Mouse (Mus musculus) CD4-positive helper T cell, adult 2 months (primary cell): ENCODE measurements around the gene Hoxd13.

Experiments
- DNase-seq: peaks from one replicate; pipeline ENCODE4 v3.0.0-alpha.2; 2012; ENCODE audit warnings: low read depth, missing footprints, low spot score

Hoxd13 gene

GRCm38 (mm10) chr2:74667842-74668357 is at the start of gene Hoxd13:
Gene Hoxd13 (plus strand): TSS chr2:74668310.
- DNase-seq = no peak

GRCm38 (mm10) chr2:74619676-74620246 is 48.3 kb upstream of the Hoxd13 start:
- no peak for DNase-seq

- no peak for DNase-seq
Observed at GRCm38 (mm10) chr2:74620368-74620767, 47.7 kb upstream of the Hoxd13 start.

DNA sequence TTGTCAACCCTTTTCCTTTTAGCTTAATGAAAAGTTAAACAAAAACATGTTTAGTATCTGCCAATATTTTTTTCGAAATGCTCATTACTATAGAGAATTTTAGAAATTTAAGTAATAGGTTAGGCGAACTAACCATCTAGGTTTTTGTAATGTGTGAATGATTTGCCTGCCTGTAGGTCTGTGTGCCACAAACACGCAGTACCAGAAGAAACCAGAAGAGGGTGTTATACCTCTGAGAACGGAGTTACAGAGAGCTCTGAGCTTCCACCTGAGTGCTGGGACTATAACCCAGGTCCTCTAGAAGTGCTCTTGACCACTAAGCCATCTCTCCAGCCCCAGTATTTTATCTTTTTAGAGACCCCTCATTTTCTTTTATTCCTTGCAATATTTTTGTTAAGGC is 32.7 kb upstream of the Hoxd13 start:
- no peak for DNase-seq

GRCm38 (mm10) chr2:74642431-74642830 is 25.7 kb upstream of the Hoxd13 start:
- no peak for DNase-seq

- no peak for DNase-seq
Observed at GRCm38 (mm10) chr2:74645631-74646030, 22.5 kb upstream of the Hoxd13 start.

DNA sequence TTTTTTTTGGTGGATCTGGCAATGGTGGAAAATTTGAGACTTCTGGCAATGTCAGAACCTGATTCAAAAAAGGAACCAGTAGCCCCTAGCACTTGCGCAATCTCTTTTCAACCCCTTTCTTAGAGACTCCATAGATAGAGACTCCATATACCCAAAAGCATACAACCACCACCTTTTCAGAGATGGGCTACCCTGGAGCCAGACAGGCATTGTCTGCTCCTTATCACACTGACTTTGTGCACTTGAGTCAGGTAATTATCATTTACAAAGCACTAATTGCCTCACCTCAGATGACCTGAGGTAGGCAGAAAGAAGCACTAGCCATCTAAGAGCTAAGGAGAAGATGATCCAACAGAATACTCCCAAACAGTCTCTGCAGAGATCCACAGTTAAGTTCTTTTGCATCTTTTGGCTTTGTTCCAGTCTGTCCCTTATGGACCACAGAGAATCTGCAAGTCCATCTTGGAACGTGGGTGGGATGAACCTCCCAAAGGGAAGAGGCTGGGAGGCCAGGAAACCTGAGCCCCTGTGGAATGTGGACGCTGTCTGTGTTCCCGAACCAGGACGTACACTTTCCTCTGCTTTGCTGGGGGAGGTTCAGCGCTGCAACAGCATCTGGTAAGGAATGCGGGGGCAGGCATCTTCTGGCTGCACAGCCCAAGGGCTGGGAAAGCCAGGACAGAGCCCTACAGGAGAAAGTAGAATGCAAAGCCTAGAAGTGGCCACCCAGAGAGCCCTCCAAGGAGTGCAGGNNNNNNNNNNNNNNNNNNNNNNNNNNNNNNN is 20.8 kb upstream of the Hoxd13 start:
- no peak for DNase-seq

- no peak for DNase-seq
Observed at GRCm38 (mm10) chr2:74652996-74653340, 15.1 kb upstream of the Hoxd13 start.

DNA sequence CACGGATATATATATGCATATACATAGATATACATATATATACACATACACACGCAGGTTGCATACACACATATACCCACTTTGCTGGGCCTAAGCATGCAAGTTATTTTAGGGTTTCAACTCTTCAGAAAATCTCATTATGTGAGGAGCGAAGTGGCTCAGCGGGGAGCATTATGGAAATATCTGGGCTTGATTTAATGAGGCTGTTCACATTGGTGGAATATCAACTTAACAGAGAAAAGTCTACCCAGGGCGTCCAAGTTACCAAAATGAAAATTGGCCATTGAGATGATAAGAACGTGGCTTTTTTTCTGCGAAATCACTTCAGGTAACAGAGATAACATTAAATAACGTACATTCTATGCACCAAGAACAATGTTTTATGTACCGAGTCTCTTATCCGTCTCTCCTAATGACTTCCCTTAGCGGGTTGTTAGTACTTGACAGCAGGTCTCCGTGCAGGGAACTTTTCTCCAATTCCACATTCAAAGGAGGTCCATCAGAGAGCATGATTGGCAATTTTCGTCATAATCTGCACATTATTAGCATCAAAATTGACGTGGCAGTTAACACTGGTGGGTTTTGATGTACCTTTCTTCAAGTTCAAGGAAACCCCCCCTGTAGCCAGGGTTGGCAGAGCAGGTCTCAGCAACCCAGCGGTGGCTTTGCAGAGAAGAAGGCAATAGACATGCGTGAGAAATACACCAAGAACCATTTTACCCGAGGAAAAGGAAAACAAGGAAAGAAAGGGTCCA is 14.2 kb upstream of the Hoxd13 start:
- no peak for DNase-seq

- no peak for DNase-seq
Observed at GRCm38 (mm10) chr2:74654743-74655419, 13.2 kb upstream of the Hoxd13 start.

GRCm38 (mm10) chr2:74655420-74655781 is 12.7 kb upstream of the Hoxd13 start:
- DNase-seq = no peak

- DNase-seq = peak; percentile 58
Observed at GRCm38 (mm10) chr2:74655821-74656631, 12.1 kb upstream of the Hoxd13 start.

DNA sequence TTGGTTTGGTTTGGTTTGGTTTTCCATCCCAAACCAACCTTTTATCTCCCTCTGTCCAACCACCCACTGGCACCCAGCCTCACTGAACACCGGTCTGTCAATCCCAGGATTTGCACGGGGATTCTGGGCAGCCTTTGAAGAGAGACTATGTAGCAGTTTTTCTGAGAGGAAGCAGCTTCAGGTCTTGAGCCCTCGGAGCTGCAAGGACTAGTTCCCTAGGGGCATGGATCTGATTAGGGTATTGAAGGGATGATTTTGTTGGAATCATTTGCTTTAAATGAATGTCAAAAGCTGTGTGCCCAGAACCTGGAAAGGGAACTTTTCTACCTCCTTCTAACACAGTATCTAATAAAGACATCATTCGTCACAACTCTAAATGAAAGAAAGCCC is 11.5 kb upstream of the Hoxd13 start:
- DNase-seq = no peak

DNA sequence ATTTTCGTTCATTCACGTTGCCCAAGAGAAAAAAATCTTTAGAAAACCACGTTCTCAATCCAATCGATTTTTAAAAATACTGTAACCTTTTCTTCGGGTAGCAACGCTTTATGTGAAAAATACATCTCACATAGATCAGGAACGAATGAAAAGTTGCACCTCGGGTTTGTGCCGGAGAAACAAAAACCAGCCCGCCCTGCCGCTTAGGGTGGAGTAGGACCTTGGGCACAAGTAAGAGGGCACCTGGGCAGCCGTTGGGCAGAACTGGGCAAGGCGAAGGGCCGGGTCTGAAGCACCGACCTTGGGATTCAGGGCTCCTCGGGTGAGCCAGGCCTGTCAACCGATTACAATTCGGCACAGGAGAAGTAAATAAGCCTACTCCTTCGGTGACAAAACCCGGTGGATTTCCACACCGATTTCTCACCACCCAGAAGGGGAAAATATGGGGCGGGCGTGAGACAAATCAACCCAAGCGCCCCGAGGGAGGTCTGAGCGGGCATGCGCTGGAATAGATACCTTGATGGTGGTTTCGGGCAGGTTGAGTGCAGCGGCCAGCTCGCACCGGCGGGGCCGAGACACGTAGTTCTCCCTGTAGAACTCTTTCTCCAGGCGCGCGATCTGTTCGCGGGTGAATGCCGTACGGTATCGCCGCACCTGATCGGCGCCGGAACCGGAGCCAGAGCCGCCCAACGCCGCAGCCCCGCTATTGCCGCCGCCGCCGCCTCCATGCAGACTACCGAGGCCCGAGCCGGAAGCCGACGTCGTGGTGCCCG is 10.7 kb upstream of the Hoxd13 start:
- peak; percentile 23 for DNase-seq

- no peak for DNase-seq
Observed at GRCm38 (mm10) chr2:74658024-74658666, 10.0 kb upstream of the Hoxd13 start.

DNA sequence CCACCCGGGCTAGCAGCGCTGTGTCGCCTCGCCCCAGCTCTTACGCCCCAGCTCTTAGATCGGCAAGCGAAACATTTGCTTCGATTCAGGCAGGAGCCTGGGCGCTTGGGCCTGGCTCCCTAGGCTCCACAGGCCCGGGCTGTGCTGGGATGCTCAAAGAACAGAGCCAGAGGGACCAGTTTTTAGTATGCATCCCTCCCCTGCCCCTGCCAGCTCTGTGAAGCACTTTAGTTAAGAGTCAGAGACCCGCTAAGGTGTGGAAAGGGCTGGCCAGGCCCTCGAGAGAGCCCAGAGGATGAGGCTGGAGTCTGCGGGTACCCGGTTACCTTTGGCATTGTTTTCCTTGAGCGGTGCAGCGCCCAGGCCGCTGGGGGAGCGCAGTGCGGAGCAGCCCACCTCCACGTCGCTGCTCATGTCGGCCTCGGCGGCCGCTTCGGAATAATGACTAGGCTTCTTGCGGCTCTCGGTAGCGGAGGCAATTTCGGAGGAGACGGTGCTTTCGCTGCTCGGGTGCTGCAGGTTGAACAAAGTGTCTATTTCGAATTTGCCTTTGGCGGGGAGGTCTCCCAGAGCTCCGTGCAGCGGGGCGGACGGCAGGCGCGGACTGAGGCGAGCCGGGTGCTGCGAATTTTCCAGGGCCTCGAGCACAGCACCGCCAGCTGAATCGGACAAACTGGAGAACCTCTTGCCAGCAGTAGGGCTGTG is 9.3 kb upstream of the Hoxd13 start:
- peak; percentile 18 for DNase-seq

- no peak for DNase-seq
Observed at GRCm38 (mm10) chr2:74659507-74660005, 8.6 kb upstream of the Hoxd13 start, which contains the start of gene Evx2. Gene Evx2 (minus strand): TSS chr2:74659557.

- no peak for DNase-seq
Observed at GRCm38 (mm10) chr2:74660421-74661375, 7.4 kb upstream of the Hoxd13 start.
